11 mouse cellular contexts compared by ENCODE assay signal in the genomic region with DNA sequence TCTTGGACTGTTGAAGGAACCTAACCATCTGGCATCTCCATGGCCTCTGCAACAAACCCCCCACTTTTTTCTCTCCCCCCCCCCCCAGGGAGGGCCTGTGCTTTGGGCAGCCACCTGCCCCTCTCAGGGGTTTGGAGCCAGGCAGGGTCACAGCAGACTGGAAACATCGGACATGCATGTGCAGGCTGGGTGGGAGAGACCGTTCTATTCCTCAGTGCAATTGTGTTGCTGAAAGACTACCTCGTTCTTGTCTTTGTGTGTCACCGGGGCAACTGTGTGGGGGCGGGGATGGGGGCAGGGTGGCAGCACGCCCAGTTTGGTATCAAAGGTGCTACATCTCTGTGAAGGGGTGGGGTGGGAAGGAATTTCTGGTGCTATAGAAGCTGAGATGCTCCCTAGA. TPM values are rescaled to one million over a fixed set of nuclear protein-coding genes. Genes with fewer than 3 reads are reported as not detected.
DNase-seq lines count a peak whose midpoint lies in the region; ATAC-seq lines count a peak whose summit lies in the region.
"Had no signal": no experiment of that assay in that cellular context is flagged by ENCODE, and none has a peak within 500 bp of the region (broad histone marks: within the 10 kb centered on the region; RNA-seq: fewer than 3 reads in every experiment).

No protein-coding gene starts in this region.

- peak; percentile 50 for DNase-seq in neural tube, embryonic 10.5 days (ENCODE audit: extremely low spot score, low spot score)
- DNase-seq in embryonic facial prominence, embryonic 14.5 days (ENCODE audit: low spot score), result peak; percentile 21
- peak; percentile 37 for DNase-seq in yolk sac, embryonic 10.5 days (ENCODE audit: low spot score)
- no peak for DNase-seq in spleen, adult 12 weeks (ENCODE audit: low spot score)
- DNase-seq: heart, adult 2 months had no signal

- no peak overlapping the region for H3K9ac ChIP-seq in neural tube, embryonic 15.5 days (replicated peaks)
- H3K9ac ChIP-seq in embryonic facial prominence, embryonic 14.5 days (ENCODE audit: low read depth, low read length), result 0 out of 2 replicates have a peak overlapping the region, but pooled peaks have one; percentile 19
- H3K9ac ChIP-seq in hindbrain, embryonic 16.5 days (ENCODE audit: low read depth, low read length), result no peak overlapping the region
- H3K9ac ChIP-seq in kidney, embryonic 16.5 days (replicated peaks; ENCODE audit: low read length), result no peak overlapping the region

- ATAC-seq in neural tube, embryonic 15.5 days (ENCODE audit: low FRiP score), result no peak
- no peak for ATAC-seq in embryonic facial prominence, embryonic 14.5 days (ENCODE audit: low read depth)
- no peak for ATAC-seq in hindbrain, embryonic 16.5 days
- no peak for ATAC-seq in kidney, embryonic 16.5 days (ENCODE audit: low FRiP score, low TSS enrichment)
- ATAC-seq: intestine, postnatal 0 days; Patski had no signal

- no peaks in the 10 kb centered on the region for H3K9me3 ChIP-seq in neural tube, embryonic 15.5 days (replicated peaks)
- no peaks in the 10 kb centered on the region for H3K9me3 ChIP-seq in embryonic facial prominence, embryonic 14.5 days (ENCODE audit: control insufficient read depth, low read length)
- H3K9me3 ChIP-seq in hindbrain, embryonic 16.5 days (ENCODE audit: control insufficient read depth, low read length), result no peaks in the 10 kb centered on the region
- no peaks in the 10 kb centered on the region for H3K9me3 ChIP-seq in kidney, embryonic 16.5 days (ENCODE audit: low read length)

- H3K4me3 ChIP-seq in neural tube, embryonic 15.5 days (replicated peaks), result no peak overlapping the region
- no peak overlapping the region for H3K4me3 ChIP-seq in embryonic facial prominence, embryonic 14.5 days (ENCODE audit: low read depth, low read length)
- no peak overlapping the region for H3K4me3 ChIP-seq in hindbrain, embryonic 16.5 days (ENCODE audit: low read length)
- no peak overlapping the region for H3K4me3 ChIP-seq in kidney, embryonic 16.5 days (ENCODE audit: low read length)
- H3K4me3 ChIP-seq: heart, adult 2 months had no signal

- 8% methylated on average over 6 of the region's 6 CpGs for WGBS in neural tube, embryonic 15.5 days
- 18% methylated on average over 6 of the region's 6 CpGs for WGBS in embryonic facial prominence, embryonic 14.5 days
- WGBS in hindbrain, embryonic 16.5 days, result 5% methylated on average over 6 of the region's 6 CpGs
- WGBS in kidney, embryonic 16.5 days, result 15% methylated on average over 6 of the region's 6 CpGs

- no peaks in the 10 kb centered on the region for H3K36me3 ChIP-seq in neural tube, embryonic 15.5 days
- peaks cover 50% of the 10 kb centered on the region for H3K36me3 ChIP-seq in embryonic facial prominence, embryonic 14.5 days (ENCODE audit: control insufficient read depth, insufficient read depth, low read length)
- H3K36me3 ChIP-seq in hindbrain, embryonic 16.5 days (ENCODE audit: control insufficient read depth, insufficient read depth, low read length), result no peaks in the 10 kb centered on the region
- H3K36me3 ChIP-seq in kidney, embryonic 16.5 days (ENCODE audit: insufficient read depth, low read length), result peaks cover 11% of the 10 kb centered on the region; the same call in 1 of the 2 replicates

- no peak overlapping the region for H3K27ac ChIP-seq in neural tube, embryonic 15.5 days (replicated peaks)
- peak overlapping the region; percentile 67 for H3K27ac ChIP-seq in embryonic facial prominence, embryonic 14.5 days (replicated peaks; ENCODE audit: low read depth, low read length)
- H3K27ac ChIP-seq in hindbrain, embryonic 16.5 days (ENCODE audit: low read depth, low read length), result no peak overlapping the region
- H3K27ac ChIP-seq in kidney, embryonic 16.5 days (ENCODE audit: low read length), result no peak overlapping the region
- H3K27ac ChIP-seq: heart, adult 2 months had no signal

- no peak overlapping the region for H3K4me2 ChIP-seq in neural tube, embryonic 15.5 days
- H3K4me2 ChIP-seq in embryonic facial prominence, embryonic 14.5 days (ENCODE audit: low read depth, low read length), result no peak overlapping the region
- 0 out of 2 replicates have a peak overlapping the region, but pooled peaks have one; percentile 5 for H3K4me2 ChIP-seq in hindbrain, embryonic 16.5 days (ENCODE audit: low read length)
- H3K4me2 ChIP-seq in kidney, embryonic 16.5 days (replicated peaks; ENCODE audit: low read depth, low read length), result no peak overlapping the region

- H3K27me3 ChIP-seq in neural tube, embryonic 15.5 days (replicated peaks), result no peaks in the 10 kb centered on the region
- no peaks in the 10 kb centered on the region for H3K27me3 ChIP-seq in embryonic facial prominence, embryonic 14.5 days (replicated peaks; ENCODE audit: control insufficient read depth, insufficient read depth, low read length)
- H3K27me3 ChIP-seq in hindbrain, embryonic 16.5 days (replicated peaks; ENCODE audit: control insufficient read depth, insufficient read depth, low read length), result no peaks in the 10 kb centered on the region
- no peaks in the 10 kb centered on the region for H3K27me3 ChIP-seq in kidney, embryonic 16.5 days (ENCODE audit: insufficient read depth, low read length)
- H3K27me3 ChIP-seq: Patski had no signal

- H3K4me1 ChIP-seq in neural tube, embryonic 15.5 days, result 0 out of 2 replicates have a peak, but pooled peaks cover 3% of the 10 kb centered on the region
- peaks cover 3% of the 10 kb centered on the region; the same call in 1 of the 2 replicates for H3K4me1 ChIP-seq in embryonic facial prominence, embryonic 14.5 days (ENCODE audit: control insufficient read depth, insufficient read depth, low read length)
- peaks cover 3% of the 10 kb centered on the region; the same call in 1 of the 2 replicates for H3K4me1 ChIP-seq in hindbrain, embryonic 16.5 days (ENCODE audit: control insufficient read depth, insufficient read depth, low read depth, low read length)
- H3K4me1 ChIP-seq in kidney, embryonic 16.5 days (ENCODE audit: insufficient read depth, low read length), result peaks cover 7% of the 10 kb centered on the region

RNA-seq across cellular contexts. Expression of gene Hils1, which starts 15.2 kb away (rescaled TPM):
- not detected in 2 replicates for polyA plus RNA-seq in neural tube, embryonic 15.5 days (2015; fragmentation: Nextera tagmentation; extraction: Ambion mirVana)
- 0.25 and 0.61 TPM in 2 replicates for polyA plus RNA-seq in embryonic facial prominence, embryonic 14.5 days (2014; fragmentation: Nextera tagmentation; extraction: Ambion mirVana)
- polyA plus RNA-seq in hindbrain, embryonic 16.5 days (2015; fragmentation: Nextera tagmentation; extraction: Ambion mirVana), result not detected in 2 replicates
- not detected in 2 replicates for polyA plus RNA-seq in kidney, embryonic 16.5 days (2015; fragmentation: Nextera tagmentation; extraction: Ambion mirVana)
- polyA plus RNA-seq: intestine, postnatal 0 days; lung, embryonic 16.5 days; Patski had no signal

RNA-seq across cellular contexts. Expression of gene Col1a1, which starts 16.1 kb away (rescaled TPM):
- 317 and 375 TPM in 2 replicates for polyA plus RNA-seq in neural tube, embryonic 15.5 days (2015; fragmentation: Nextera tagmentation; extraction: Ambion mirVana)
- polyA plus RNA-seq in embryonic facial prominence, embryonic 14.5 days (2014; fragmentation: Nextera tagmentation; extraction: Ambion mirVana), result 3,653 and 4,731 TPM in 2 replicates
- polyA plus RNA-seq in hindbrain, embryonic 16.5 days (2015; fragmentation: Nextera tagmentation; extraction: Ambion mirVana), result 105 and 275 TPM in 2 replicates
- 869 and 941 TPM in 2 replicates for polyA plus RNA-seq in kidney, embryonic 16.5 days (2015; fragmentation: Nextera tagmentation; extraction: Ambion mirVana)

RNA-seq across cellular contexts. Expression of gene Sgca, which starts 24.0 kb away (rescaled TPM):
- 0.77 and 1.4 TPM in 2 replicates for polyA plus RNA-seq in neural tube, embryonic 15.5 days (2015; fragmentation: Nextera tagmentation; extraction: Ambion mirVana)
- polyA plus RNA-seq in embryonic facial prominence, embryonic 14.5 days (2014; fragmentation: Nextera tagmentation; extraction: Ambion mirVana), result 18.6 and 19.5 TPM in 2 replicates
- polyA plus RNA-seq in hindbrain, embryonic 16.5 days (2015; fragmentation: Nextera tagmentation; extraction: Ambion mirVana), result 0.24 and 1.3 TPM in 2 replicates
- polyA plus RNA-seq in kidney, embryonic 16.5 days (2015; fragmentation: Nextera tagmentation; extraction: Ambion mirVana), result 0.19 and 0.71 TPM in 2 replicates

RNA-seq across cellular contexts. Expression of gene Ppp1r9b, which starts 38.7 kb away (rescaled TPM):
- 18.8 TPM in 2 replicates for polyA plus RNA-seq in neural tube, embryonic 15.5 days (2015; fragmentation: Nextera tagmentation; extraction: Ambion mirVana)
- polyA plus RNA-seq in embryonic facial prominence, embryonic 14.5 days (2014; fragmentation: Nextera tagmentation; extraction: Ambion mirVana), result 16.0 and 16.1 TPM in 2 replicates
- polyA plus RNA-seq in hindbrain, embryonic 16.5 days (2015; fragmentation: Nextera tagmentation; extraction: Ambion mirVana), result 17.8 and 18.8 TPM in 2 replicates
- 9.9 and 10.7 TPM in 2 replicates for polyA plus RNA-seq in kidney, embryonic 16.5 days (2015; fragmentation: Nextera tagmentation; extraction: Ambion mirVana)

RNA-seq across cellular contexts. Expression of gene Samd14, which starts 57.5 kb away (rescaled TPM):
- 139 and 167 TPM in 2 replicates for polyA plus RNA-seq in neural tube, embryonic 15.5 days (2015; fragmentation: Nextera tagmentation; extraction: Ambion mirVana)
- 21.9 and 29.0 TPM in 2 replicates for polyA plus RNA-seq in embryonic facial prominence, embryonic 14.5 days (2014; fragmentation: Nextera tagmentation; extraction: Ambion mirVana)
- polyA plus RNA-seq in hindbrain, embryonic 16.5 days (2015; fragmentation: Nextera tagmentation; extraction: Ambion mirVana), result 160 and 181 TPM in 2 replicates
- 19.2 and 21.2 TPM in 2 replicates for polyA plus RNA-seq in kidney, embryonic 16.5 days (2015; fragmentation: Nextera tagmentation; extraction: Ambion mirVana)
